Mouse (Mus musculus): Measurements from ENCODE around the gene Gorasp1. TPM values are rescaled to one million over a fixed set of nuclear protein-coding genes. Genes with fewer than 3 reads are reported as not detected.

Gorasp1 gene
- polyA plus RNA-seq, 2 experiments = 28.1 to 32.4 TPM

- H3K9me3 ChIP-seq (ENCODE audit: control insufficient read depth, low read length) = no peaks in the 10 kb centered on the region
Measured at GRCm38 (mm10) chr9:119894339-119895009, 42.9 kb downstream of the Gorasp1 start, which contains the start of gene Wdr48. Wdr48 (plus strand) TSS chr9:119894878.

GRCm38 (mm10) chr9:119893881-119894280 lies 43.5 kb downstream of the Gorasp1 start:
- no peaks in the 10 kb centered on the region for H3K27me3 ChIP-seq (ENCODE audit: control insufficient read depth, insufficient read depth, low read length)
- DNase-seq (ENCODE audit: low spot score) = no peak
- no peak overlapping the region for H3K27ac ChIP-seq (replicated peaks; ENCODE audit: low read depth, low read length)
- H3K4me2 ChIP-seq (replicated peaks; ENCODE audit: low read depth, low read length, severe bottlenecking) = peak overlapping the region; percentile 90; the same call in 1 of the 2 replicates
- peak overlapping the region; percentile 54; the same call in 1 of the 2 replicates for H3K9ac ChIP-seq (ENCODE audit: low read depth, low read length, severe bottlenecking)
- H3K4me3 ChIP-seq (replicated peaks; ENCODE audit: low read length) = peak overlapping the region; percentile 88; the same call in 1 of the 2 replicates
- ATAC-seq (ENCODE audit: low FRiP score, low read depth) = no peak
- TF ChIP-seq POLR2A (IDR thresholded peaks at IDR 0.05; ENCODE audit: borderline replicate concordance, extremely low read depth, insufficient read depth, insufficient read length) = no peak
- H3K4me1 ChIP-seq (ENCODE audit: control insufficient read depth, insufficient read depth, low read length) = peaks cover 10% of the 10 kb centered on the region
- no peaks in the 10 kb centered on the region for H3K9me3 ChIP-seq (ENCODE audit: control insufficient read depth, low read length)
- WGBS = 86% methylated on average over 5 of the region's 5 CpGs
- H3K36me3 ChIP-seq (ENCODE audit: control insufficient read depth, insufficient read depth, low read length) = no peaks in the 10 kb centered on the region

More at GRCm38 (mm10) chr9:119894339-119895009, 42.9 kb downstream of the Gorasp1 start, which contains the start of gene Wdr48:
- 0 out of 2 replicates have a peak, but pooled peaks cover 3% of the 10 kb centered on the region for H3K36me3 ChIP-seq (ENCODE audit: control insufficient read depth, insufficient read depth, low read length)
- ATAC-seq (ENCODE audit: low FRiP score, low read depth) (peak; percentile 99), DNase-seq (ENCODE audit: low spot score) (peak; percentile 99)
- peak within 1 kb of the TSS; percentile 88 for H3K9ac ChIP-seq (ENCODE audit: low read depth, low read length, severe bottlenecking)
- H3K4me3 ChIP-seq (replicated peaks; ENCODE audit: low read length) = peak within 1 kb of the TSS; percentile 88
- H3K27ac ChIP-seq (replicated peaks; ENCODE audit: low read depth, low read length) = peak within 1 kb of the TSS; percentile 81
- no peaks in the 10 kb centered on the region for H3K27me3 ChIP-seq (ENCODE audit: control insufficient read depth, insufficient read depth, low read length)
- WGBS = 4% methylated on average over 34 of the region's 34 CpGs
- peak; percentile 78; the same call in 1 of the 2 replicates for TF ChIP-seq POLR2A (IDR thresholded peaks at IDR 0.05; ENCODE audit: borderline replicate concordance, extremely low read depth, insufficient read depth, insufficient read length)
- H3K4me1 ChIP-seq (ENCODE audit: control insufficient read depth, insufficient read depth, low read length) = peaks cover 10% of the 10 kb centered on the region
- peak within 1 kb of the TSS; percentile 90 for H3K4me2 ChIP-seq (replicated peaks; ENCODE audit: low read depth, low read length, severe bottlenecking)

- TF ChIP-seq POLR2A (IDR thresholded peaks at IDR 0.05; ENCODE audit: borderline replicate concordance, extremely low read depth, insufficient read depth, insufficient read length) = no peak
- ATAC-seq (ENCODE audit: low FRiP score, low read depth) = no peak
- H3K27ac ChIP-seq (replicated peaks; ENCODE audit: low read depth, low read length) = no peak overlapping the region
- no peak overlapping the region for H3K4me3 ChIP-seq (replicated peaks; ENCODE audit: low read length)
- WGBS = 53% methylated on average over 2 of the region's 2 CpGs
- no peak overlapping the region for H3K4me2 ChIP-seq (replicated peaks; ENCODE audit: low read depth, low read length, severe bottlenecking)
- H3K27me3 ChIP-seq (ENCODE audit: control insufficient read depth, insufficient read depth, low read length) = no peaks in the 10 kb centered on the region
- no peaks in the 10 kb centered on the region for H3K36me3 ChIP-seq (ENCODE audit: control insufficient read depth, insufficient read depth, low read length)
- no peak overlapping the region for H3K9ac ChIP-seq (ENCODE audit: low read depth, low read length, severe bottlenecking)
- peak; percentile 57 for DNase-seq (ENCODE audit: low spot score)
- no peaks in the 10 kb centered on the region for H3K9me3 ChIP-seq (ENCODE audit: control insufficient read depth, low read length)
- H3K4me1 ChIP-seq (ENCODE audit: control insufficient read depth, insufficient read depth, low read length) = peaks cover 6% of the 10 kb centered on the region
Measured at GRCm38 (mm10) chr9:119890692-119891091, 46.7 kb downstream of the Gorasp1 start.

GRCm38 (mm10) chr9:119889446-119889845 lies 47.9 kb downstream of the Gorasp1 start:
- Histone ChIP-seq H3K4me3 (replicated peaks; ENCODE audit: low read length) (no peak overlapping the region), H3K4me2 (replicated peaks; ENCODE audit: low read depth, low read length, severe bottlenecking) (no peak overlapping the region), H3K9ac (ENCODE audit: low read depth, low read length, severe bottlenecking) (no peak overlapping the region), H3K4me1 (ENCODE audit: control insufficient read depth, insufficient read depth, low read length) (peaks cover 3% of the 10 kb centered on the region), H3K36me3 (ENCODE audit: control insufficient read depth, insufficient read depth, low read length) (no peaks in the 10 kb centered on the region), H3K27ac (replicated peaks; ENCODE audit: low read depth, low read length) (no peak overlapping the region), H3K27me3 (ENCODE audit: control insufficient read depth, insufficient read depth, low read length) (no peaks in the 10 kb centered on the region), H3K9me3 (ENCODE audit: control insufficient read depth, low read length) (no peaks in the 10 kb centered on the region)
- TF ChIP-seq POLR2A (IDR thresholded peaks at IDR 0.05; ENCODE audit: borderline replicate concordance, extremely low read depth, insufficient read depth, insufficient read length) = no peak
- no peak for ATAC-seq (ENCODE audit: low FRiP score, low read depth)
- WGBS = 75% methylated on average over 9 of the region's 9 CpGs
- DNase-seq (ENCODE audit: low spot score) = no peak

GRCm38 (mm10) chr9:119888843-119889246 lies 48.5 kb downstream of the Gorasp1 start:
- no peak overlapping the region for H3K27ac ChIP-seq (replicated peaks; ENCODE audit: low read depth, low read length)
- H3K9ac ChIP-seq (ENCODE audit: low read depth, low read length, severe bottlenecking) = no peak overlapping the region
- no peak for ATAC-seq (ENCODE audit: low FRiP score, low read depth)
- no peaks in the 10 kb centered on the region for H3K4me1 ChIP-seq (ENCODE audit: control insufficient read depth, insufficient read depth, low read length)
- H3K9me3 ChIP-seq (ENCODE audit: control insufficient read depth, low read length) = no peaks in the 10 kb centered on the region
- whole genome bisulfite sequencing = 47% methylated on average over 2 of the region's 2 CpGs
- no peak for TF ChIP-seq POLR2A (IDR thresholded peaks at IDR 0.05; ENCODE audit: borderline replicate concordance, extremely low read depth, insufficient read depth, insufficient read length)
- no peaks in the 10 kb centered on the region for H3K27me3 ChIP-seq (ENCODE audit: control insufficient read depth, insufficient read depth, low read length)
- H3K36me3 ChIP-seq (ENCODE audit: control insufficient read depth, insufficient read depth, low read length) = no peaks in the 10 kb centered on the region
- no peak overlapping the region for H3K4me2 ChIP-seq (replicated peaks; ENCODE audit: low read depth, low read length, severe bottlenecking)
- DNase-seq (ENCODE audit: low spot score) = no peak
- no peak overlapping the region for H3K4me3 ChIP-seq (replicated peaks; ENCODE audit: low read length)
